Mouse (Mus musculus) heart, embryonic 13.5 days (tissue): ENCODE data around the gene Sult6b2. TPM values are rescaled to one million over a fixed set of nuclear protein-coding genes. Genes with fewer than 3 reads are reported as not detected.

Experiments
- ATAC-seq: fragments of 200-750 bp; cut with Nextera tagmentation; 2 replicates; pipeline ENCODE4 v1.8.0; 2017; ENCODE audit warnings: moderate TSS enrichment; ENCODE audit not compliant: insufficient number of reproducible peaks, low FRiP score, low TSS enrichment; ENCODE audit errors: extremely low read depth
- H3K27ac ChIP-seq: fragments of 300-500 bp; sonication (generic); replicated peaks from 2 replicates; pipeline ENCODE4 v1.5.1; 2015; ENCODE audit warnings: moderate library complexity, mild to moderate bottlenecking, inconsistent platforms
- H3K27me3 ChIP-seq: fragments of 300-500 bp; sonication (generic); replicated peaks from 2 replicates; pipeline ENCODE4 v1.6.1; 2015; ENCODE audit warnings: mild to moderate bottlenecking, inconsistent platforms
- H3K36me3 ChIP-seq: fragments of 300-500 bp; sonication (generic); 2 replicates; pipeline ENCODE4 v1.6.1; 2015; ENCODE audit warnings: mild to moderate bottlenecking, inconsistent platforms
- H3K4me1 ChIP-seq: fragments of 300-500 bp; sonication (generic); 2 replicates; pipeline ENCODE4 v1.6.1; 2015; ENCODE audit warnings: inconsistent platforms
- H3K4me2 ChIP-seq: fragments of 300-500 bp; sonication (generic); 2 replicates; pipeline ENCODE4 v1.6.1; 2015; ENCODE audit warnings: inconsistent platforms, mild to moderate bottlenecking, moderate library complexity
- H3K4me3 ChIP-seq: fragments of 300-500 bp; sonication (generic); 2 replicates; pipeline ENCODE4 v1.5.1; 2015; ENCODE audit warnings: moderate library complexity, mild to moderate bottlenecking, inconsistent platforms
- H3K9ac ChIP-seq: fragments of 300-500 bp; sonication (generic); 2 replicates; pipeline ENCODE4 v1.6.1; 2015; ENCODE audit warnings: inconsistent platforms, mild to moderate bottlenecking, moderate library complexity
- H3K9me3 ChIP-seq: fragments of 300-500 bp; sonication (generic); 2 replicates; pipeline ENCODE4 v1.6.1; 2016; ENCODE audit warnings: inconsistent platforms
- WGBS: fragments of 180-500 bp; shearing (Covaris S2); methylation state at CpG from one replicate; pipeline ENCODE4 v1.1.7; 2015; ENCODE audit warnings: mixed read lengths; 5-methylcytosine and 5-hydroxymethylcytosine counted together
- polyA plus RNA-seq: library from polyadenylated mRNA; unstranded; fragments of >200 nt; fragmentation: Nextera tagmentation; extraction: Ambion mirVana; gene quantifications from 2 replicates; pipeline ENCODE4 v1.2.1, GENCODE M21; 2015

Sult6b2 gene
- polyA plus RNA-seq, 1 experiment from 2014 or later = 0.07 TPM

- ATAC-seq = no peak
- H3K9ac ChIP-seq = no peak overlapping the region
These were observed 52.9 kb downstream of the Sult6b2 start for GRCm38 (mm10) chr6:142751365-142751764.

GRCm38 (mm10) chr6:142748057-142748708 is 56.1 kb downstream of the Sult6b2 start:
- Histone ChIP-seq H3K27ac (peak overlapping the region; percentile 57), H3K9ac (peak overlapping the region; percentile 47; the same call in 1 of the 2 replicates), H3K27me3 (peaks cover 4% of the 10 kb centered on the region; the same call in 1 of the 2 replicates), H3K9me3 (0 out of 2 replicates have a peak, but pooled peaks cover 2% of the 10 kb centered on the region), H3K36me3 (no peaks in the 10 kb centered on the region), H3K4me3 (0 out of 2 replicates have a peak overlapping the region, but pooled peaks have one; percentile 10), H3K4me2 (peak overlapping the region; percentile 47), H3K4me1 (peaks cover 34% of the 10 kb centered on the region)
- WGBS = 27% methylated on average over 8 of the region's 8 CpGs
- ATAC-seq = no peak; the same call in 1 of the 2 replicates

More at GRCm38 (mm10) chr6:142751365-142751764, 52.9 kb downstream of the Sult6b2 start:
- Histone ChIP-seq H3K4me3 (no peak overlapping the region), H3K27ac (no peak overlapping the region), H3K9me3 (no peaks in the 10 kb centered on the region), H3K27me3 (peaks cover 11% of the 10 kb centered on the region), H3K36me3 (no peaks in the 10 kb centered on the region), H3K4me1 (peaks cover 38% of the 10 kb centered on the region), H3K4me2 (no peak overlapping the region)
- WGBS = 47% methylated on average over 9 of the region's 9 CpGs

- no peaks in the 10 kb centered on the region for H3K36me3 ChIP-seq
- no peak overlapping the region for H3K9ac ChIP-seq
- no peak overlapping the region for H3K4me2 ChIP-seq
- ATAC-seq = 0 out of 2 replicates have a peak, but pooled peaks have one; percentile 19
- 0 out of 2 replicates have a peak, but pooled peaks cover 2% of the 10 kb centered on the region for H3K9me3 ChIP-seq
- H3K4me1 ChIP-seq = peaks cover 25% of the 10 kb centered on the region
- 72% methylated on average over 2 of the region's 2 CpGs for WGBS
- no peak overlapping the region for H3K4me3 ChIP-seq
- no peaks in the 10 kb centered on the region for H3K27me3 ChIP-seq
- no peak overlapping the region; the same call in 1 of the 2 replicates for H3K27ac ChIP-seq
These were observed 57.1 kb downstream of the Sult6b2 start for GRCm38 (mm10) chr6:142747165-142747564.

- Histone ChIP-seq H3K9ac (no peak overlapping the region), H3K27me3 (no peaks in the 10 kb centered on the region), H3K4me3 (no peak overlapping the region), H3K4me2 (no peak overlapping the region), H3K36me3 (no peaks in the 10 kb centered on the region), H3K27ac (peak overlapping the region; percentile 29; the same call in 1 of the 2 replicates), H3K4me1 (peaks cover 25% of the 10 kb centered on the region), H3K9me3 (0 out of 2 replicates have a peak, but pooled peaks cover 2% of the 10 kb centered on the region)
- WGBS = 69% methylated on average over 7 of the region's 7 CpGs
- ATAC-seq = no peak
These were observed 57.5 kb downstream of the Sult6b2 start for GRCm38 (mm10) chr6:142746765-142747164.

- no peaks in the 10 kb centered on the region for H3K27me3 ChIP-seq
- no peak overlapping the region for H3K4me3 ChIP-seq
- no peak overlapping the region for H3K9ac ChIP-seq
- no peaks in the 10 kb centered on the region for H3K36me3 ChIP-seq
- 0 out of 2 replicates have a peak, but pooled peaks cover 2% of the 10 kb centered on the region for H3K9me3 ChIP-seq
- H3K27ac ChIP-seq = no peak overlapping the region
- no peak overlapping the region for H3K4me2 ChIP-seq
- peaks cover 29% of the 10 kb centered on the region for H3K4me1 ChIP-seq
- no peak for ATAC-seq
- WGBS = 93% methylated on average over 5 of the region's 5 CpGs
These were observed 58.8 kb downstream of the Sult6b2 start for GRCm38 (mm10) chr6:142745484-142745883.

GRCm38 (mm10) chr6:142743193-142743592 is 61.1 kb downstream of the Sult6b2 start:
- Histone ChIP-seq H3K27me3 (no peaks in the 10 kb centered on the region), H3K4me3 (no peak overlapping the region), H3K9ac (no peak overlapping the region), H3K4me2 (no peak overlapping the region), H3K9me3 (0 out of 2 replicates have a peak, but pooled peaks cover 2% of the 10 kb centered on the region), H3K27ac (no peak overlapping the region), H3K36me3 (no peaks in the 10 kb centered on the region), H3K4me1 (peaks cover 27% of the 10 kb centered on the region)
- 56% methylated on average over 4 of the region's 4 CpGs for WGBS
- ATAC-seq = no peak

- H3K27ac ChIP-seq = no peak overlapping the region
These were observed 62.5 kb downstream of the Sult6b2 start for GRCm38 (mm10) chr6:142741763-142742162.

GRCm38 (mm10) chr6:142738637-142739036 is 65.7 kb downstream of the Sult6b2 start:
- no peak overlapping the region for H3K4me2 ChIP-seq
- H3K27me3 ChIP-seq = no peaks in the 10 kb centered on the region
- WGBS = 73% methylated on average over 6 of the region's 6 CpGs
- no peak overlapping the region for H3K4me3 ChIP-seq
- ATAC-seq = no peak
- H3K9me3 ChIP-seq = no peaks in the 10 kb centered on the region
- H3K36me3 ChIP-seq = no peaks in the 10 kb centered on the region
- no peak overlapping the region for H3K27ac ChIP-seq
- no peak overlapping the region for H3K9ac ChIP-seq
- H3K4me1 ChIP-seq = peaks cover 17% of the 10 kb centered on the region; the same call in 1 of the 2 replicates

More at GRCm38 (mm10) chr6:142741763-142742162, 62.5 kb downstream of the Sult6b2 start:
- ATAC-seq = no peak
- no peak overlapping the region for H3K4me2 ChIP-seq
- no peak overlapping the region for H3K4me3 ChIP-seq
- H3K9me3 ChIP-seq = 0 out of 2 replicates have a peak, but pooled peaks cover 2% of the 10 kb centered on the region
- no peak overlapping the region for H3K9ac ChIP-seq
- 79% methylated on average over 6 of the region's 6 CpGs for WGBS
- peaks cover 22% of the 10 kb centered on the region for H3K4me1 ChIP-seq
- no peaks in the 10 kb centered on the region for H3K27me3 ChIP-seq
- no peaks in the 10 kb centered on the region for H3K36me3 ChIP-seq

- ATAC-seq = no peak
- Histone ChIP-seq H3K9me3 (no peaks in the 10 kb centered on the region), H3K4me1 (peaks cover 17% of the 10 kb centered on the region; the same call in 1 of the 2 replicates), H3K4me3 (no peak overlapping the region), H3K4me2 (no peak overlapping the region), H3K27me3 (no peaks in the 10 kb centered on the region), H3K9ac (no peak overlapping the region), H3K27ac (0 out of 2 replicates have a peak overlapping the region, but pooled peaks have one; percentile 50), H3K36me3 (no peaks in the 10 kb centered on the region)
- WGBS = 90% methylated on average over 2 of the region's 2 CpGs
These were observed 66.1 kb downstream of the Sult6b2 start for GRCm38 (mm10) chr6:142738225-142738624.

GRCm38 (mm10) chr6:142735302-142736005 is 68.8 kb downstream of the Sult6b2 start:
- Histone ChIP-seq H3K4me3 (no peak overlapping the region), H3K27me3 (no peaks in the 10 kb centered on the region), H3K36me3 (no peaks in the 10 kb centered on the region), H3K27ac (no peak overlapping the region), H3K4me1 (peaks cover 14% of the 10 kb centered on the region; the same call in 1 of the 2 replicates), H3K4me2 (no peak overlapping the region), H3K9ac (no peak overlapping the region), H3K9me3 (no peaks in the 10 kb centered on the region)
- 47% methylated on average over 8 of the region's 8 CpGs for WGBS
- no peak for ATAC-seq
